Mouse (Mus musculus) midbrain, embryonic 14.5 days (tissue): Measurements from ENCODE around the gene A930004D18Rik. TPM values are rescaled to one million over a fixed set of nuclear protein-coding genes. Genes with fewer than 3 reads are reported as not detected.

ENCODE experiments used
- ATAC-seq: fragments of 200-750 bp; cut with Nextera tagmentation; 2 replicates; pipeline ENCODE4 v1.8.0; 2017; ENCODE audit warnings: moderate number of reproducible peaks, moderate library complexity; ENCODE audit not compliant: low FRiP score, low TSS enrichment
- DNase-seq: peaks from one replicate; pipeline ENCODE4 v3.0.0-alpha.2; 2015
- H3K27ac ChIP-seq: fragments of 300-500 bp; sonication (generic); replicated peaks from 2 replicates; pipeline ENCODE4 v1.5.1; 2014; ENCODE audit warnings: mild to moderate bottlenecking, low read depth, low read length, moderate library complexity
- H3K27me3 ChIP-seq: fragments of 300-500 bp; sonication (generic); 2 replicates; pipeline ENCODE4 v1.6.1; 2014; ENCODE audit warnings: low read length, control low read depth, mixed read lengths; ENCODE audit not compliant: control insufficient read depth, insufficient read depth
- H3K36me3 ChIP-seq: fragments of 300-500 bp; sonication (generic); 2 replicates; pipeline ENCODE4 v1.6.1; 2014; ENCODE audit warnings: low read length, control low read depth; ENCODE audit not compliant: control insufficient read depth, insufficient read depth
- H3K4me1 ChIP-seq: fragments of 300-500 bp; sonication (generic); 2 replicates; pipeline ENCODE4 v1.6.1; 2014; ENCODE audit warnings: mild to moderate bottlenecking, antibody characterized with exemption, low read length, control low read depth; ENCODE audit not compliant: control insufficient read depth, insufficient read depth
- H3K4me2 ChIP-seq: fragments of 300-500 bp; sonication (generic); 2 replicates; pipeline ENCODE4 v1.6.1; 2014; ENCODE audit warnings: mild to moderate bottlenecking, low read length, moderate library complexity
- H3K4me3 ChIP-seq: fragments of 300-500 bp; sonication (generic); replicated peaks from 2 replicates; pipeline ENCODE4 v1.5.1; 2014; ENCODE audit warnings: low read depth, low read length
- H3K9ac ChIP-seq: fragments of 300-500 bp; sonication (generic); replicated peaks from 2 replicates; pipeline ENCODE4 v1.6.1; 2014; ENCODE audit warnings: mild to moderate bottlenecking, low read length, moderate library complexity
- H3K9me3 ChIP-seq: fragments of 300-500 bp; sonication (generic); 2 replicates; pipeline ENCODE4 v1.6.1; 2016; ENCODE audit warnings: low read length, control low read depth, mixed read lengths; ENCODE audit not compliant: control insufficient read depth
- WGBS: fragments of 180-500 bp; shearing (Covaris S2); extraction: QIAGEN DNeasy Blood & Tissue Kit; methylation state at CpG from one replicate; pipeline ENCODE4 v1.1.7; 2014; 5-methylcytosine and 5-hydroxymethylcytosine counted together
- polyA plus RNA-seq: library from polyadenylated mRNA; unstranded; fragments of >200 nt; fragmentation: Nextera tagmentation; extraction: Ambion mirVana; gene quantifications from 2 replicates; pipeline ENCODE4 v1.2.1, GENCODE M21; 2014

A930004D18Rik gene
- polyA plus RNA-seq, 1 experiment from 2014 or later: 9.2 TPM

- H3K36me3 ChIP-seq: no peaks in the 10 kb centered on the region
- DNase-seq (no peak), ATAC-seq (no peak)
- H3K27ac ChIP-seq: no peak overlapping the region
- WGBS: 90% methylated on average over 6 of the region's 6 CpGs
- no peaks in the 10 kb centered on the region for H3K9me3 ChIP-seq
- no peaks in the 10 kb centered on the region for H3K27me3 ChIP-seq
- no peak overlapping the region for H3K9ac ChIP-seq
- no peak overlapping the region for H3K4me2 ChIP-seq
- H3K4me3 ChIP-seq: no peak overlapping the region
- H3K4me1 ChIP-seq: no peaks in the 10 kb centered on the region
Observed at GRCm38 (mm10) chr2:18011226-18011625, 26.3 kb downstream of the A930004D18Rik start.

- Histone ChIP-seq H3K9ac (no peak overlapping the region), H3K4me2 (no peak overlapping the region), H3K27me3 (no peaks in the 10 kb centered on the region), H3K4me3 (no peak overlapping the region), H3K4me1 (no peaks in the 10 kb centered on the region), H3K9me3 (no peaks in the 10 kb centered on the region), H3K27ac (no peak overlapping the region), H3K36me3 (no peaks in the 10 kb centered on the region)
- DNase-seq (peak; percentile 8), ATAC-seq (no peak)
- 37% methylated on average over 8 of the region's 8 CpGs for WGBS
Observed at GRCm38 (mm10) chr2:18005137-18005536, 32.4 kb downstream of the A930004D18Rik start.

GRCm38 (mm10) chr2:18004286-18004685 is 33.3 kb downstream of the A930004D18Rik start:
- Histone ChIP-seq H3K4me2 (no peak overlapping the region), H3K9ac (no peak overlapping the region), H3K27ac (no peak overlapping the region), H3K27me3 (no peaks in the 10 kb centered on the region), H3K4me3 (no peak overlapping the region), H3K36me3 (no peaks in the 10 kb centered on the region), H3K9me3 (no peaks in the 10 kb centered on the region), H3K4me1 (no peaks in the 10 kb centered on the region)
- DNase-seq: no peak
- WGBS: 93% methylated on average over 4 of the region's 4 CpGs
- ATAC-seq: no peak

GRCm38 (mm10) chr2:18002306-18002705 is 35.2 kb downstream of the A930004D18Rik start:
- H3K27me3 ChIP-seq: no peaks in the 10 kb centered on the region
- no peak overlapping the region for H3K4me2 ChIP-seq
- H3K4me3 ChIP-seq: no peak overlapping the region
- WGBS: 94% methylated on average over 3 of the region's 3 CpGs
- ATAC-seq: no peak
- H3K9me3 ChIP-seq: no peaks in the 10 kb centered on the region
- no peak overlapping the region for H3K9ac ChIP-seq
- H3K4me1 ChIP-seq: no peaks in the 10 kb centered on the region
- H3K27ac ChIP-seq: no peak overlapping the region
- H3K36me3 ChIP-seq: no peaks in the 10 kb centered on the region
- DNase-seq: no peak

- no peaks in the 10 kb centered on the region for H3K27me3 ChIP-seq
- no peak within 1 kb of the TSS for H3K4me3 ChIP-seq
- no peak within 1 kb of the TSS for H3K27ac ChIP-seq
- H3K4me1 ChIP-seq: no peaks in the 10 kb centered on the region
- H3K9ac ChIP-seq: no peak within 1 kb of the TSS
- no peaks in the 10 kb centered on the region for H3K36me3 ChIP-seq
- H3K9me3 ChIP-seq: no peaks in the 10 kb centered on the region
- H3K4me2 ChIP-seq: no peak within 1 kb of the TSS
- no peak for ATAC-seq
- no peak for DNase-seq
Observed at GRCm38 (mm10) chr2:17996858-17997257, 40.7 kb downstream of the A930004D18Rik start, which contains the start of gene H2al2a. Gene H2al2a, minus strand, starts transcription at chr2:17996958.

GRCm38 (mm10) chr2:17989562-17989961 is 48.0 kb downstream of the A930004D18Rik start:
- Histone ChIP-seq H3K4me3 (no peak overlapping the region), H3K36me3 (no peaks in the 10 kb centered on the region), H3K4me2 (no peak overlapping the region), H3K9ac (no peak overlapping the region), H3K9me3 (peaks cover 3% of the 10 kb centered on the region; the same call in 1 of the 2 replicates), H3K4me1 (no peaks in the 10 kb centered on the region), H3K27me3 (no peaks in the 10 kb centered on the region), H3K27ac (no peak overlapping the region)
- ATAC-seq: no peak
- no peak for DNase-seq

GRCm38 (mm10) chr2:17989115-17989514 is 48.4 kb downstream of the A930004D18Rik start:
- Histone ChIP-seq H3K4me1 (no peaks in the 10 kb centered on the region), H3K4me3 (no peak overlapping the region), H3K27ac (no peak overlapping the region), H3K36me3 (no peaks in the 10 kb centered on the region), H3K9me3 (peaks cover 3% of the 10 kb centered on the region; the same call in 1 of the 2 replicates), H3K4me2 (no peak overlapping the region), H3K9ac (no peak overlapping the region), H3K27me3 (no peaks in the 10 kb centered on the region)
- no peak for DNase-seq
- ATAC-seq: no peak
- WGBS: 53% methylated on average over 3 of the region's 3 CpGs

GRCm38 (mm10) chr2:17986694-17987093 is 50.8 kb downstream of the A930004D18Rik start:
- Histone ChIP-seq H3K36me3 (no peaks in the 10 kb centered on the region), H3K4me1 (no peaks in the 10 kb centered on the region), H3K9ac (no peak overlapping the region), H3K27me3 (no peaks in the 10 kb centered on the region), H3K4me3 (no peak overlapping the region), H3K27ac (no peak overlapping the region), H3K9me3 (peaks cover 3% of the 10 kb centered on the region; the same call in 1 of the 2 replicates), H3K4me2 (no peak overlapping the region)
- no peak for DNase-seq
- no peak for ATAC-seq
- 92% methylated on average over 3 of the region's 3 CpGs for WGBS

- Histone ChIP-seq H3K9me3 (no peaks in the 10 kb centered on the region), H3K4me2 (no peak overlapping the region), H3K27ac (no peak overlapping the region), H3K4me1 (no peaks in the 10 kb centered on the region), H3K27me3 (no peaks in the 10 kb centered on the region), H3K36me3 (no peaks in the 10 kb centered on the region), H3K9ac (no peak overlapping the region), H3K4me3 (no peak overlapping the region)
- 94% methylated on average over 3 of the region's 3 CpGs for WGBS
- no peak for ATAC-seq
- DNase-seq: no peak
Observed at GRCm38 (mm10) chr2:17984774-17985173, 52.8 kb downstream of the A930004D18Rik start.
